Mouse (Mus musculus) liver, embryonic 11.5 days (tissue): ENCODE results near the gene Mctp1. TPM values are rescaled to one million over a fixed set of nuclear protein-coding genes. Genes with fewer than 3 reads are reported as not detected.

Source experiments
- ATAC-seq: fragments of 200-750 bp; cut with Nextera tagmentation; replicated peaks from 2 replicates; pipeline ENCODE4 v1.8.0; 2017; ENCODE audit warnings: moderate number of reproducible peaks, mild to moderate bottlenecking, moderate TSS enrichment, moderate library complexity; ENCODE audit not compliant: low FRiP score
- DNase-seq: peaks from one replicate; pipeline ENCODE4 v3.0.0-alpha.2; 2017; ENCODE audit warnings: low spot score
- H3K27ac ChIP-seq: fragments of 300-500 bp; sonication (generic); 2 replicates; pipeline ENCODE4 v1.5.1; 2014; ENCODE audit warnings: mild to moderate bottlenecking, low read depth, low read length, control low read depth
- H3K27me3 ChIP-seq: fragments of 300-500 bp; sonication (generic); replicated peaks from 2 replicates; pipeline ENCODE4 v1.6.1; 2014; ENCODE audit warnings: low read length, mixed read lengths; ENCODE audit not compliant: control insufficient read depth, insufficient read depth
- H3K36me3 ChIP-seq: fragments of 300-500 bp; sonication (generic); 2 replicates; pipeline ENCODE4 v1.6.1; 2014; ENCODE audit warnings: mild to moderate bottlenecking, low read length, moderate library complexity, mixed read lengths; ENCODE audit not compliant: control insufficient read depth, insufficient read depth
- H3K4me1 ChIP-seq: fragments of 300-500 bp; sonication (generic); replicated peaks from 2 replicates; pipeline ENCODE4 v1.6.1; 2014; ENCODE audit warnings: low read length, mixed read lengths; ENCODE audit not compliant: control insufficient read depth, insufficient read depth
- H3K4me2 ChIP-seq: fragments of 300-500 bp; sonication (generic); 2 replicates; pipeline ENCODE4 v1.6.1; 2014; ENCODE audit warnings: mild to moderate bottlenecking, control low read depth, moderate library complexity
- H3K4me3 ChIP-seq: fragments of 300-500 bp; sonication (generic); 2 replicates; pipeline ENCODE4 v1.5.1; 2014; ENCODE audit warnings: low read depth, low read length, control low read depth
- H3K9ac ChIP-seq: fragments of 300-500 bp; sonication (generic); 2 replicates; pipeline ENCODE4 v1.6.1; 2014; ENCODE audit warnings: low read depth, low read length, control low read depth
- H3K9me3 ChIP-seq: fragments of 300-500 bp; sonication (generic); 2 replicates; pipeline ENCODE4 v1.6.1; 2016; ENCODE audit warnings: low read length, inconsistent platforms, mixed read lengths; ENCODE audit not compliant: control insufficient read depth
- WGBS: fragments of 180-500 bp; shearing (Covaris S2); extraction: QIAGEN DNeasy Blood & Tissue Kit; methylation state at CpG from one replicate; pipeline ENCODE4 v1.1.7; 2014; 5-methylcytosine and 5-hydroxymethylcytosine counted together
- polyA plus RNA-seq: library from polyadenylated mRNA; unstranded; fragments of >200 nt; fragmentation: Nextera tagmentation; extraction: Ambion mirVana; gene quantifications from 2 replicates; pipeline ENCODE4 v1.2.1, GENCODE M21; 2014

Mctp1 gene
- polyA plus RNA-seq, 1 experiment from 2014 or later = 0.89 TPM

DNA sequence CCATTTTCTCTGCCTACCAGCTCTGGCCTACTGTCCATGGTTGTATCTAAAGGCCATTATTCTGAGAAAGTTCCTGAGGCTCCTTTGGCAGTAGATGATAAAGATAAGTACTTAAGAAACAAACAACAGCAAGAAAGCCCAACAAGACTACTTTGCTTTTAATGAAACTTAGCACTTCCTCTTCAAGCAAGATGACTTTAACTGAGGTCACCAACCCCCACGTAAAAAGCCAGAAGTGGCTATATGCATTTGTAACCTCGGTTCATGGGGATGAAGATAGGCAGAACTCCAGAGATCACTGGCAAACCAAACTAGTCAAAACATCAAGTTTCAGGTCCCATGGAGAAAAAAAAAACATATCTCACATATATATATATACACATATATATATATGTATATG is 305.0 kb downstream of the Mctp1 start:
- DNase-seq = no peak
- no peaks in the 10 kb centered on the region for H3K4me1 ChIP-seq
- H3K9ac ChIP-seq = no peak overlapping the region
- no peaks in the 10 kb centered on the region for H3K9me3 ChIP-seq
- WGBS = 71% methylated on average over 2 of the region's 2 CpGs
- no peak overlapping the region for H3K4me2 ChIP-seq
- no peak for ATAC-seq
- no peaks in the 10 kb centered on the region for H3K36me3 ChIP-seq
- no peaks in the 10 kb centered on the region for H3K27me3 ChIP-seq
- H3K27ac ChIP-seq = no peak overlapping the region
- no peak overlapping the region for H3K4me3 ChIP-seq

DNA sequence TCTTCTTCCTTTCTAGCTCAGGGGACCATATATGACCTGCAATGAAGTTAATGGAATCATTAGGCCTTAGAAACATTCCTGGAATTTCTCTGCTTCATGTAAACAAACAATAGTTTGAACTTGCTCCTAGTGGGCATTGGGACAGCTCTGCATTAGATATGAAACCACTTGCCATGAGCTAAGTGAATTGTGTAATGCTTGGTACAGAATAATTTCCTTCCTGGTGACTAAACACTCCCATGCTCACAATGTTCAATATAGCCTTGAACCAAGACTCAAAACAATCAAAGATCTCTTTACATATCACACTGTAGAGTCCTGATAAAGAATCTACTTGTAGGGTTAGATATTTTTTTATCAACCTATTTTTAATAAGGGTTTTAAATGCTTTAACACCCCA is 305.8 kb downstream of the Mctp1 start:
- no peak overlapping the region for H3K4me2 ChIP-seq
- ATAC-seq = no peak
- no peaks in the 10 kb centered on the region for H3K36me3 ChIP-seq

DNA sequence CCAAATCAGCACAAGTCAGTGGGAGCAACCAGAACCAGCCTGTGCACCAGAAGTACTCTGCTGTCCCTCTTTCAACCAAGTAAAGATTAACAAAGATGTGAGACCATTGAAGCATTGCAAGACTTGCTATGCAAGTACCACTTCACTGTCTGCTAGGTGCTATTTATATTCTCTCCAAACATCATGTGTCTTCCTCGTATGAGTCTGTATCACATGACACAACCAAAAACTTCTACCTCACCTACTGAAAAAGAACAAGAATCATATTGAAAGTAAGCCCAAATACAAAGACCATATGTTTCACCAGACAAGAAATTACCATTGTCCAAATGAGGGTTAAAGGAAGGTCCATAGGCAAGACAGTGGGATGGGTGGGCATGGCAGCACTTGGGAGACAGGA is 306.4 kb downstream of the Mctp1 start:
- WGBS = 71% methylated on average over 1 of the region's 1 CpGs
- H3K27ac ChIP-seq = no peak overlapping the region
- H3K4me1 ChIP-seq = no peaks in the 10 kb centered on the region
- no peaks in the 10 kb centered on the region for H3K27me3 ChIP-seq
- H3K9ac ChIP-seq = no peak overlapping the region
- no peaks in the 10 kb centered on the region for H3K9me3 ChIP-seq
- H3K4me2 ChIP-seq = no peak overlapping the region
- ATAC-seq (no peak), DNase-seq (no peak)
- H3K36me3 ChIP-seq = no peaks in the 10 kb centered on the region
- no peak overlapping the region for H3K4me3 ChIP-seq

More for the DNA sequence above, 305.8 kb downstream of the Mctp1 start:
- Histone ChIP-seq H3K9ac (no peak overlapping the region), H3K4me1 (no peaks in the 10 kb centered on the region), H3K27ac (no peak overlapping the region), H3K27me3 (no peaks in the 10 kb centered on the region), H3K9me3 (no peaks in the 10 kb centered on the region), H3K4me3 (no peak overlapping the region)
- no peak for DNase-seq

DNA sequence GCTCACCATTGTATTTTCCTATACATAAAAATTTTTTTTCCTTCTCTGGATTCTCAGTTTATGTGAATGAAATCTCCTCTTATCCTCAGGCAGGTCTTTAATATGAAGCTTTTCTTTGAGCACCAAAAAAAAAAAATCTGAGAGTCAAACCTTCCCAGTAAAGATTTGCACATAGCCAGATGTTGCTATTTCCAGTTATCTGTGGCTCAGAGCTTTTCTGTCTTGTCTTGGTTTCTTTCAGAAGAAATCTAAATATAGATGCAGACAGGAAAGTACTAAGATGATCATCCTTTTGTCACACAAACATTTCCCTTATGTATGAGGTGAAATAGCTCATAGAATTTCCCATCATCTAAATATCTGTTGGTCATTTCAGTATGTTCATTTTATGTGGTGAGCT is 349.7 kb downstream of the Mctp1 start:
- Histone ChIP-seq H3K4me1 (no peaks in the 10 kb centered on the region), H3K9me3 (no peaks in the 10 kb centered on the region), H3K4me2 (no peak overlapping the region), H3K27me3 (no peaks in the 10 kb centered on the region), H3K4me3 (no peak overlapping the region), H3K9ac (no peak overlapping the region), H3K27ac (no peak overlapping the region), H3K36me3 (no peaks in the 10 kb centered on the region)
- no peak for ATAC-seq
- DNase-seq = no peak

DNA sequence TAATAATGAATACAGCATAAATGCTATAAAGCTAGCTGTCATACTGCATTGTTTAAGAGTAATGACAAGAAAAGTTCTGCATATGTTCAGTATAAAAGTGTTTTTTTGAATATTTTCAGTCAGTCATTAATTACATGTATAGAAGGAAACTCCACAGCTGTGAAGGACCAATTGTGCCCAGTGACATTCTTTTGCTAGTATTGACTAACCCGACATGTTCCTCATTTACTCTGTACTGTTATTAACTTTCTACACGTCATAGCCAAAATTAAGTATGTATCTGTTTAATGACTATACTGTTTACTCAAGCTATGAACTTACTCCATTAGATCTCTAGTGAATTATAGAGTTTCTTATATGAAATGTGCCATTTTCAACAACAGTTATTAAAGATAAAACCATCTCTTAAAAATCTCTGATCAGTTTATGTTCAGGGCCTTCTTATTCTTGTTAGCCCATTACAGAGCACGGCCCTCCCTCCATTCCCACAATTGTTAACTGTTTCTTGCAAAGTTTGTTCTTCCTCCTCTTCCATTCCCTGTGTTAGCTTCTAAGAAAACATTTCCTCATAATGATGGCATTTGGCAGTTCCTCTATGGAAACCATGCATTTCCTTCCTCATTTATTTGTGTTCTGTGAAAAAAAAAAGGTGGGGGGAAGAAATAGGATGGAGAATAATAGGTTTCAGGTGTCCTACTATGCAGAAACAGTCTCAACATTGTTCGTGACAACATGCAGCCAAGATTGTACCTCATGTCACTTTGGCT is 366.5 kb downstream of the Mctp1 start:
- 62% methylated on average over 4 of the region's 4 CpGs for WGBS
- H3K9me3 ChIP-seq = no peaks in the 10 kb centered on the region
- no peak overlapping the region for H3K4me3 ChIP-seq
- H3K27ac ChIP-seq = no peak overlapping the region
- no peak for DNase-seq
- no peak overlapping the region for H3K4me2 ChIP-seq
- no peaks in the 10 kb centered on the region for H3K36me3 ChIP-seq
- no peaks in the 10 kb centered on the region for H3K4me1 ChIP-seq
- no peaks in the 10 kb centered on the region for H3K27me3 ChIP-seq
- no peak overlapping the region for H3K9ac ChIP-seq
- ATAC-seq = no peak

DNA sequence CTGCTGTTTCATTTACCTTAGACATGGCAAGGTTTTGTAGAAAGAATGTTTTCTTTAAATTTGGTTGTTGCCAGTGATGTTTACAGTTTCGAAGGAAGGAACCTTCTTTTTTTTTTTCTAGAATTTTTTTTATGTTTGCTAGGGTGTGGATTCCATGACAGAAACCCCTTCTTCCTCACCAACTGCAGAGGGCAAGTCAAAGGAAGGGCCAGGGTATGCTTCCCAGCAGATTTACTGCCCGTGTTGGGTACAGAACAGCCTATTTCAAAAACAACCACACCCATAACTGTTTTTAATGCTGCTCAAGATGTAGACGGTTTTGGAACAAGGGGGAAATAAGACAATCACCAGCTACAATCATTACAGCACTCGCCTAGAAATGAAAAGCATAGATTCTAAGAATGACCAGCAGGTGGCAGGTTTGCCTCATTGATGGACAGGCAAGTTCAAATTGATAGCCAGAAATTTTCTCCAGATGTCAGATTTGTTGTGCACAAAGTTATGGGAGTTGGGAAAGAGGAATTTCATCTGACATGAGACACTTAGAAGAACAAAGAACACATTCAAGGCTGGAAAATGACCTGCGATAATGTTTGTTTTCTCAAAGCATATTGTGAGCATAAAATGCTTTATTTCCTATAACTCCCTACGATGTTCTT is 375.6 kb downstream of the Mctp1 start:
- Histone ChIP-seq H3K4me3 (no peak overlapping the region), H3K27me3 (no peaks in the 10 kb centered on the region), H3K9me3 (no peaks in the 10 kb centered on the region), H3K9ac (no peak overlapping the region), H3K4me2 (no peak overlapping the region), H3K36me3 (no peaks in the 10 kb centered on the region), H3K4me1 (no peaks in the 10 kb centered on the region), H3K27ac (no peak overlapping the region)
- no peak for DNase-seq
- ATAC-seq = no peak
- WGBS = 40% methylated on average over 6 of the region's 6 CpGs

DNA sequence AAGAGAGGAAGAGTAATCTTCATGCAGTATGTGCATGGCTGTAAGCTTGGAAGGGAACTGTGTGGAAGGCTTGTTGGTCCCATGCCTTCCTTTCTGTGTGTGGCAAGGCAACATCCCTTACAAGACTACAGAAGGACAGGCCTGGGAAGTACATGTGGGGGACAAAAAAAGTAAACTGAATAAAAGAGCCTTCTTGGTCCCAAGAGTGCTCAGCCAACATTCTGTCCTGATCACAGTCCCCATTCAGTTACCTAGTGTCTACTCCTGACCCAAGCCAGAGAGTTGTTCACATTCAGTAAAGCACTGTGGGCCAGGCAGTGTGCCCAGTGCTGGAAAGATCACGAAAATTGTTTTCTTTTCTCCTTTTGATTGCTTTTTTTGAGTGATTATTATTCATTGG is 415.3 kb downstream of the Mctp1 start:
- H3K9me3 ChIP-seq = no peaks in the 10 kb centered on the region
- no peak overlapping the region for H3K27ac ChIP-seq
- ATAC-seq (no peak), DNase-seq (no peak)
- no peaks in the 10 kb centered on the region for H3K36me3 ChIP-seq
- H3K4me2 ChIP-seq = no peak overlapping the region
- H3K4me1 ChIP-seq = no peaks in the 10 kb centered on the region
- no peak overlapping the region for H3K9ac ChIP-seq
- 65% methylated on average over 1 of the region's 1 CpGs for WGBS
- H3K4me3 ChIP-seq = no peak overlapping the region
- H3K27me3 ChIP-seq = no peaks in the 10 kb centered on the region

DNA sequence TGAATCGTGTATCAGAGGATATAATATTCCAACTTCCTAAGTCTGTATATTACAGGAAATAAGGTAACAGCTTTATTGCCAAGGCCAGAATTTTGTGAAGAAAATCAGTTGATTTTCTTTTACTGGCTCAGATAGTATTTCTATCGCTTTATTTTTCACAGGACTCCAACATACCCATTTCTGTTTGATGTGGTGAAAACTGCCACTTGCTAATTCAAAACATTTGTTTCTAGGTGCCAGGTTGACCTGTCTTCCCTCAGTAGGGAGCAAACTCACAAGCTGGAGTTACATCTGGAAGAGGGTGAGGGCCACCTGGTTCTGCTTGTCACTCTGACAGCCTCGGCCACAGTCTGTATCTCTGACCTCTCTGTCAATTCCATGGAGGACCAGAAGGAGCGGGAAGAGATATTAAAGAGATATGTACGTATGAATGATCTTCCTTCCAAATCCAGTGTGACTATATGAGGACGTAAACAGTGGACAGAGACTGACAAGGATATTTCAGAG is 416.8 kb downstream of the Mctp1 start:
- DNase-seq (no peak), ATAC-seq (no peak)
- Histone ChIP-seq H3K4me1 (no peaks in the 10 kb centered on the region), H3K9ac (no peak overlapping the region), H3K27ac (no peak overlapping the region), H3K36me3 (no peaks in the 10 kb centered on the region), H3K9me3 (no peaks in the 10 kb centered on the region), H3K27me3 (no peaks in the 10 kb centered on the region), H3K4me2 (no peak overlapping the region), H3K4me3 (no peak overlapping the region)
- 65% methylated on average over 6 of the region's 6 CpGs for WGBS
